Mouse (Mus musculus): Measurements from ENCODE around the gene Zscan2.

Zscan2 gene

DNA sequence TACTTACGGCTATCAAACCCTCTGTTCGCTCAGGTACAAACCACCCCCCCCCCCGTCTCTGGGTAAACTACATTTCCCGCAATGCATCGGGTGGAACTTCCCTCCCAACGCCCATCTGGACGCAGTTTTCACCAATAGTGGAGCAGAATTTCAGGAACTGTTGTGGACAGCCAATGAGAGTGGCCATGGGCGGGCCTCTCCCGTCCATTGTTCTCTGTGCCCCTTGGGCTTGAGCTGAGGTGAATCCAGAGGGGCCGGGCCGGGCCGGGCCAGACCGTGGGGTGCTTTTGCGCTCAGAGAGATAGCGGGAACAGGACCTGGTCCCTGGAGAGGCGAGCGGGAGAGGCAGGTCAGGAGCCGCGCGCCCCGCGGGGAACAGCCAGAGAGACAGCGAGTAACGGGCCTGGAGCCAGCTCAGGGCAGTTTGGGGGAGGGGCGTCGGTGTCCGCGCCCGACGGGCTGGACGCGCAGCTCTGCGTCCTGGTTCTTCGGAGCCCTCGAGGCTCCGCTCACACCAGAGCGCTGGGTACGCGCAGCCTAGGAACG, at the start of gene Zscan2:
TSS of gene Zscan2 (plus strand) at position 192 of the 546 bp plus-strand sequence.
- peak; percentile 94 for DNase-seq (ENCODE audit: low read depth, low spot score)

DNA sequence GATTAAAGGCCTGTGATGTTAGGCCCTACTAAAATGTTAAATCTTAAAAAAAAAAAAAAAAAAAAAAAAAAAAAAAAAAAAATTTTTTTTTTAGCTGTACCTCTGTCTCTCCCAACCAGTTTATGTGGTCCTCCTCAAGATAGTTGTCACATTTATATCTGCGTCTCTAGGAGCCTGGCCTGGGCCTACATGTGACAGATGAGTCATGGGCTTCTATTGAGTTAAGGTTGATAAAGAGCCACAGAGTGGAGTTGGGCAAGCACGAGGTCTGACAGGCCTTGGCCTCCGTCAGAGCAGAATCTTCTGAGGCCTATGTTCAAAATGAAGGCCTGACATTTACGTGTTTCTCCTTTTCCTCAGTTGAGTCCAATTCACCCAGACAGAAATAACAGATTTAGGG, 47.3 kb upstream of the Zscan2 start:
- no peak for DNase-seq (ENCODE audit: low read depth, low spot score)

DNA sequence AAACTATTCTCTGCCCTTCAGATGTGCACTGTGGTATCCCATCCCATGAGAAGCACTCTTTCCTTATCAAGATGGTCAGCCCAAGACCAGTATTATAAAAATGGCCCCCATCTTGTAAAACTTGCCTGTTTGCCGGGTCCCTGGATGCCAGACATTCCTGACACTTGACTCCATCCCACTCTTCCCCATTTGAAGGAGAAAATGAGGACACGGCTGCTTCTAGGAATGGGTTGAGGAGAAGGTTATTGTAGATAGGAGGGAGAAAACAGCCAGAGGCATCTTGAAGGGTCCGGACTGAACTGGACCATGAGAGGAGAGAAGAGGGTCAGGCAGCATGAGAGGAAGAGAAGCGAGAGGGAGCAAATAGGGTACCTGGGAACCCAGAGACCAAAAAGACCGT, 44.1 kb upstream of the Zscan2 start:
- no peak for DNase-seq (ENCODE audit: low read depth, low spot score)

- DNase-seq (ENCODE audit: low read depth, low spot score) = peak; percentile 40
Observed at GRCm38 (mm10) chr7:80820838-80821237, 39.9 kb upstream of the Zscan2 start.

GRCm38 (mm10) chr7:80823267-80823666, 37.5 kb upstream of the Zscan2 start:
- no peak for DNase-seq (ENCODE audit: low read depth, low spot score)

GRCm38 (mm10) chr7:80823875-80824682, 36.6 kb upstream of the Zscan2 start:
- DNase-seq (ENCODE audit: low read depth, low spot score) = no peak

DNA sequence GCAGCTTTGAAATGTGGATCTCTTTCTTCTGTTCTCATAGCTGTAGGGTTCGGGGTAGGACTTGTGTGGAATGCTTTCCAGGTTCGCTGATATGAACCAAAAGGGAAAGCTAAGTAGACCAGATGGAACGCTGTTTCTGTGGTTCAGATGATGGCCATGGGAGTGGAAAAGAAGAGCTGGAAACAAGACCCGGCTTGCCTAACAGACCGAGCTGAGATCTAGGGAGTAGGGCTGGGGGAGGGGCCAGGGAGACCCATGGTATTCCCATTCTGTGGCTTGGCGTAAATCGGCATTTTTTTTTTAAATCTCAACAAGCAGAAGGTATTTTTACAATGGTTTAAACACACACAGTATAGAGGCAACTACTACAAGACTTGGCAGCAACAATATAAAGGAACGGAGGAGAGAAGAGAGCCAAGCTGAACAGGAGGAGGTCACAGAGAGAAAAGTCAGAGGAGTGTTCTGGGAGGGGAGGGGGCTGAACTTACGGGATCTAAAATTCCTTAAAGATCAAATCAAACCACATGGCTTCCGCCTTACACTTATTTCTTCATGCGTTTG, 34.8 kb upstream of the Zscan2 start, which contains the start of gene Iqgap1:
TSS of gene Iqgap1 (minus strand) at position 132 of the 561 bp plus-strand sequence.
- no peak for DNase-seq (ENCODE audit: low read depth, low spot score)

GRCm38 (mm10) chr7:80828146-80828860, 32.4 kb upstream of the Zscan2 start:
- peak; percentile 81 for DNase-seq (ENCODE audit: low read depth, low spot score)

DNA sequence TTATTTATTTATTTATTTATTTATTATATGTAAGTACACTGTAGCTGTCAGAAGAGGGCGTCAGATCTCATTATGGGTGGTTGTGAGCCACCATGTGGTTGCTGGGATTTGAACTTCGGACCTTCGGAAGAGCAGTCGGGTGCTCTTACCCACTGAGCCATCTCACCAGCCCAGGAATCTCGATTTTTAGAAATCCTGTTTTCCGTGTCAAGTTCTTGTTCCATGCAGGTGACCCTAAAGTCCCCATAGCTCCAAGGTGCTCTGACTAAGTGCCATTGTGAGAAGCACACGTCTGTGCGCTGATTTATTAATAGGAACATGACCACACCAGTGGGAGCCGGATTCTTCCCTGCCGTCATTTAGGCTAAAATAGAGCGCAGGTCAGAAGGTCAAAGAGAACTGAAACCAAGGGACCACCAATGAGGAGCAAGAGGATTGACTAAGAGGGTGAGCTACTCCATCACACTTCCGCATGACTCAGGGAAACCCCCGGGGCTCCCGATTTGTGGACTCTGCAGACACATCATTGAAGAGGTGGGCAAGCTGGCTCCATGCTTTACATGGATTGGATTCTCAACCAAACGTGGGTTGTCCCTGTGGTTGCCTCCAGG, 30.4 kb upstream of the Zscan2 start:
- no peak for DNase-seq (ENCODE audit: low read depth, low spot score)

DNA sequence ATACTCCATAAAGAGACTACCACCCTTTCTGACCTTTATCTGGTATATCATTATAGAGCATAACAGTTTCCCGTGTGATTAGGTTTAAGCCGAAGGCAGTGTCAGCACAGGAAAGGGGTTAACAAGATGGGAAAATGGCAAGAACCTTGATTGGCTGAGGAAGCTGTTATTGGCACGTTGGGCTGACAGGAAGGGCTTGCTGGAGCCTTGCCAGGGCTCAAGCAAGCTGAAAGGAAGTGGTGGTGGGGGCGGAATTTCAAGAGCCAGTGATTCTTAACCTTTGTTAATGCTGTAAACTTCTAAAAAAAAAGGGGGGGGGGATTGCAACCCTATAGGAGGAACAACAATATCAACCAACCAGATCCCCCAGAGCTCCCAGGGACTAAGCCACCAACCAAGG, 28.5 kb upstream of the Zscan2 start:
- DNase-seq (ENCODE audit: low read depth, low spot score) = peak; percentile 87

- peak; percentile 83 for DNase-seq (ENCODE audit: low read depth, low spot score)
Observed at GRCm38 (mm10) chr7:80832996-80833650, 27.6 kb upstream of the Zscan2 start.

GRCm38 (mm10) chr7:80833651-80834532, 26.8 kb upstream of the Zscan2 start:
- DNase-seq (ENCODE audit: low read depth, low spot score) = no peak

- no peak for DNase-seq (ENCODE audit: low read depth, low spot score)
Observed at GRCm38 (mm10) chr7:80835984-80836652, 24.6 kb upstream of the Zscan2 start.

- no peak for DNase-seq (ENCODE audit: low read depth, low spot score)
Observed at GRCm38 (mm10) chr7:80837736-80838135, 23.0 kb upstream of the Zscan2 start.

DNA sequence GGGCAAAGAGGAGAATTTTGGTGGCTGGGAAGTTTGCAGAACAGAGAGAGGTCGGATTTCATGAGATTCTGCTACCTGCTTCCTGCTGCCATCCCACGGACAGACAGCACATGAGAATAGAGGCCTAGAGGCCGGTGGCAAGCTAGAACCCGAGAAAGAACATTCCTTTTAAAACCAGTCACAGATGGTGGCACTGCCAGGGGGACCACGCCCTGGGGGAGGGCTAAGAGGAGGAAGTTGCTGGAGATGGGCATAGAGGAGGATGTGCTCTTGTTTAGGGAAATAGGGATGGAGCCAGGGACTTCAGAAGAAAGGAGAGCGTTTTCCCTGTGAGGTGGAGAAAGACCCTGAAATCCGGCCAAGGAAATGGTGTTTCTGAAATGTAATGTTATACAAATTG, 22.5 kb upstream of the Zscan2 start:
- no peak for DNase-seq (ENCODE audit: low read depth, low spot score)

DNA sequence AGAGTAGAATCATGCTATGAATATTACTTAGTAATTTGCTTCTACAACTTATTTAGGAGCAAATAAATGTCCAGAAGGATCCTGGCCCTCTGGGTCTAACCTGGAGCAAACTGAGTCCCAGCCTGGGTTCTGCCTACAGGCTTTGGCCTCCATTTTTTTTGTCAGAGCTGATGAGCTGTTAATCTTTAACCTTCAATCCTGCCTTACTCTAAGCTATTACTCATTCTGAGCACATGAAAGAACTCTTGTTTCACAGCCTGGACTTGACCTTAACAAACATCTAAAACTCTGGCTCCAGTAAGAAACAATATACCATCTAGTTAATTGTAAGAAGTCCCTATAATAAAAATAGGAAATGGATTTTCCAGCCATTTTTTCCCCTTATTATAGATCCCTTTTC, 21.0 kb upstream of the Zscan2 start:
- no peak for DNase-seq (ENCODE audit: low read depth, low spot score)

DNA sequence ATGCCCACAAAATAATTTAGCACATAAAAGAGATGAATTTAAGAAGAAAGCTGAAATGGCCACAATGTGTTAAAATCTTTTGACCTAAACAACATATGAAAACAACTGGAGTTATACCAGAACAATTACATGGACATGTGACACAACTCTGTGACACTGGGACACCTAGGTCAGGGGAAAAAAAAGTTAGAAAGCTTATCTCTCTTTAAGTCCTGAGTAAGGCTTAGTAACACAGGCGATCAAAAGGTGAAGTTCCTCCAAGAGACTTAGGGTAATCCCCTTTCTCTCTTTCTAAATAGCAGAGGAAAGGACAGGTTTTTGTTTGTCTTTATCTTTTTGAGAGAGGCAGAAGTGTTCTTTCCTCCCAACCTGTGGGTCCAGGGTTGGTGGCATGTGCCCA, 20.5 kb upstream of the Zscan2 start:
- DNase-seq (ENCODE audit: low read depth, low spot score) = no peak

GRCm38 (mm10) chr7:80840937-80841336, 19.8 kb upstream of the Zscan2 start:
- DNase-seq (ENCODE audit: low read depth, low spot score) = no peak

DNA sequence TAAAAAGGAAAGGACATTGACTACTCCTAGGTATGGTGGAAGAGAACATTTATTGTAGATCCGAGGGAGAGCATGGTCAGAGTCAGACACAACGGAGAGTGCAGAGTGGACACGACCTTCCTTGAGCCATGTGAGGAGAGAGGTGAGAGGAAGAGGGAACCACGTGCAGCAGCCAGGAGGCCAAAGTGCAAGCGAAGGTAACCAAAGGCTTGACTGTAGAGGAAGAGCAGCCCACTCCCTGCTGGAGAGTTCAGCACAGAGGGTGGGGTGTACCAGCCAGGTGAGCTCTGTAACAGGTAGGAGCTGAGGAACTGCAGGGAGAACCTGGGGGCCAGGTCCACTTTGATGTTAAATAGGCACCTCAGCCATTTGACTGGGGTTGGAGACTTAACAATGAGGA, 18.6 kb upstream of the Zscan2 start:
- no peak for DNase-seq (ENCODE audit: low read depth, low spot score)

GRCm38 (mm10) chr7:80843176-80843575, 17.5 kb upstream of the Zscan2 start:
- no peak for DNase-seq (ENCODE audit: low read depth, low spot score)

All from CD4-positive helper T cell, adult 2 months (primary cell).